In genomic region chr3:82074201-82074851, GRCm38 (mm10) we compare ENCODE assay signal across 8 mouse cellular contexts. TPM values are rescaled to one million over a fixed set of nuclear protein-coding genes. Genes with fewer than 3 reads are reported as not detected.
DNase-seq lines count a peak whose midpoint lies in the region; TF ChIP-seq lines count a peak whose summit lies in the region.

Gucy1b1 (minus strand) TSS chr3:82074689.

- peaks cover 5% of the 10 kb centered on the region for H3K4me1 ChIP-seq in cortical plate, adult 2 months (ENCODE audit: control insufficient read depth, insufficient read depth, low read length)

- intact Hi-C loops in gastrocnemius, postnatal 14 days (cut with DNase I; ENCODE audit: low total_unique reads), result no loop called here

- peak; percentile 99 for TF ChIP-seq POLR2A in cortical plate, adult 2 months (IDR thresholded peaks at IDR 0.05; ENCODE audit: extremely low read depth, insufficient read depth, low read length)

- peak within 1 kb of the TSS; percentile 54 for H3K27ac ChIP-seq in cortical plate, adult 2 months (ENCODE audit: insufficient read depth, low read length)

- TF ChIP-seq CTCF in cortical plate, adult 2 months (IDR thresholded peaks at IDR 0.05; ENCODE audit: extremely low read depth, insufficient read depth, low read length), result no peak

- DNase-seq in adrenal gland, adult 18-20 months (ENCODE audit: low spot score in 2 of 2), result peak; percentile 16 to 29
- peak; percentile 62 for DNase-seq in gastrocnemius, postnatal 14 days
- peak; percentile 37 for DNase-seq in hindlimb bud, embryonic 11.5 days (ENCODE audit: extremely low spot score, low read depth, low spot score)
- peak; percentile 83 for DNase-seq in left cerebral cortex, adult 11 months (ENCODE audit: low spot score)
- DNase-seq in lung, postnatal 14 days, result peak; percentile 75
- DNase-seq in retina, embryonic 14.5 days (ENCODE audit: low spot score), result peak; percentile 87
- peak; percentile 22 for DNase-seq in urinary bladder, adult 2 months (ENCODE audit: low spot score)

- H3K4me3 ChIP-seq in cortical plate, adult 2 months (ENCODE audit: insufficient read depth, low read length), result peak within 1 kb of the TSS; percentile 66

RNA-seq across cellular contexts. Expression of gene Gucy1b1, which starts in this region (rescaled TPM):
- 1 to 10 TPM; 7.1 to 8.3 TPM for total RNA-seq in adrenal gland, adult 18-20 months (2021)
- 120 and 121 TPM in 2 replicates for polyA plus RNA-seq in cortical plate, adult 2 months (2012; rRNA removed)
- 1 to 10 TPM; 7.2 to 7.8 TPM for total RNA-seq in gastrocnemius, postnatal 14 days (2021)
- polyA plus RNA-seq in urinary bladder, adult 2 months (2012; rRNA removed), result 11.2 TPM in 2 replicates

Comparison
In these comparisons a context has a peak if more than half of its experiments do, and no peak if none do; other contexts are left out.
1. Peak in every context shown above with its lines: DNase-seq, H3K4me3 ChIP-seq and H3K27ac ChIP-seq.
2. DNase-seq: peak in every context shown above with its lines; median percentile 87 in retina, embryonic 14.5 days; 83 in left cerebral cortex, adult 11 months; 75 in lung, postnatal 14 days; 62 in gastrocnemius, postnatal 14 days; 37 in hindlimb bud, embryonic 11.5 days; 22 in adrenal gland, adult 18-20 months; 22 in urinary bladder, adult 2 months.